Mouse (Mus musculus) heart, postnatal 0 days (tissue): ENCODE results near the gene Taf1d. TPM values are rescaled to one million over a fixed set of nuclear protein-coding genes. Genes with fewer than 3 reads are reported as not detected.
A peak's percentile ranks its signal among the peaks of the same experiment; 100 is the strongest.
"Not testable (repeated sequence)": the region's sequence is repeated elsewhere in the genome, so short reads cannot be mapped to it uniquely, and the experiment has no call there.

Experiments
- ATAC-seq: fragments of 200-750 bp; cut with Nextera tagmentation; 2 replicates; pipeline ENCODE4 v1.8.0; 2017; ENCODE audit warnings: low read depth, moderate number of reproducible peaks, moderate library complexity; ENCODE audit not compliant: insufficient read depth
- DNase-seq: peaks from one replicate; pipeline ENCODE4 v3.0.0-alpha.2; 2016; ENCODE audit warnings: low spot score
- H3K27ac ChIP-seq: fragments of 300-500 bp; sonication (generic); 2 replicates; pipeline ENCODE4 v1.5.1; 2014; ENCODE audit warnings: low read depth, mild to moderate bottlenecking
- H3K27me3 ChIP-seq: fragments of 300-500 bp; sonication (generic); 2 replicates; pipeline ENCODE4 v1.6.1; 2014; ENCODE audit warnings: low read length, mixed read lengths; ENCODE audit not compliant: control insufficient read depth, insufficient read depth
- H3K36me3 ChIP-seq: fragments of 300-500 bp; sonication (generic); replicated peaks from 2 replicates; pipeline ENCODE4 v1.6.1; 2014; ENCODE audit warnings: low read length, mixed read lengths; ENCODE audit not compliant: control insufficient read depth, insufficient read depth
- H3K4me1 ChIP-seq: fragments of 300-500 bp; sonication (generic); 2 replicates; pipeline ENCODE4 v1.6.1; 2014; ENCODE audit warnings: antibody characterized with exemption; ENCODE audit not compliant: control insufficient read depth, insufficient read depth
- H3K4me2 ChIP-seq: fragments of 300-500 bp; sonication (generic); 2 replicates; pipeline ENCODE4 v1.6.1; 2014; ENCODE audit warnings: low read depth, mild to moderate bottlenecking, low read length, moderate library complexity
- H3K4me3 ChIP-seq: fragments of 300-500 bp; sonication (generic); 2 replicates; pipeline ENCODE4 v1.5.1; 2014; ENCODE audit warnings: low read depth, low read length
- H3K9ac ChIP-seq: fragments of 300-500 bp; sonication (generic); replicated peaks from 2 replicates; pipeline ENCODE4 v1.6.1; 2014; ENCODE audit warnings: low read depth, low read length, mixed read lengths
- H3K9me3 ChIP-seq: fragments of 300-500 bp; sonication (generic); replicated peaks from 2 replicates; pipeline ENCODE4 v1.6.1; 2016; ENCODE audit warnings: low read length; ENCODE audit not compliant: control insufficient read depth
- CTCF ChIP-seq: IDR thresholded peaks from 2 replicates; pipeline ENCODE4 v1.5.1; 2016; ENCODE audit warnings: antibody characterized with exemption, control low read depth, low read depth
- EP300 ChIP-seq: IDR thresholded peaks from 2 replicates; pipeline ENCODE4 v1.6.1; 2016; ENCODE audit warnings: antibody characterized with exemption, low read depth
- WGBS: fragments of 180-500 bp; shearing (Covaris S2); extraction: QIAGEN DNeasy Blood & Tissue Kit; methylation state at CpG from one replicate; pipeline ENCODE4 v1.1.7; 2014; 5-methylcytosine and 5-hydroxymethylcytosine counted together
- polyA plus RNA-seq: library from polyadenylated mRNA; unstranded; fragments of >200 nt; fragmentation: Nextera tagmentation; extraction: Ambion mirVana; gene quantifications from 2 replicates; pipeline ENCODE4 v1.2.1, GENCODE M21; 2015
- total RNA-seq: library from RNA; depleted of rRNA; stranded (reverse); fragments of >200 nt; gene quantifications from 2 replicates; pipeline ENCODE4 v1.2.3, GENCODE M21; 2014; ENCODE audit warnings: low replicate concordance

The Taf1d gene
- total and polyA plus RNA-seq, 2 experiments from 2014 or later = 25.9 to 119 TPM

DNA sequence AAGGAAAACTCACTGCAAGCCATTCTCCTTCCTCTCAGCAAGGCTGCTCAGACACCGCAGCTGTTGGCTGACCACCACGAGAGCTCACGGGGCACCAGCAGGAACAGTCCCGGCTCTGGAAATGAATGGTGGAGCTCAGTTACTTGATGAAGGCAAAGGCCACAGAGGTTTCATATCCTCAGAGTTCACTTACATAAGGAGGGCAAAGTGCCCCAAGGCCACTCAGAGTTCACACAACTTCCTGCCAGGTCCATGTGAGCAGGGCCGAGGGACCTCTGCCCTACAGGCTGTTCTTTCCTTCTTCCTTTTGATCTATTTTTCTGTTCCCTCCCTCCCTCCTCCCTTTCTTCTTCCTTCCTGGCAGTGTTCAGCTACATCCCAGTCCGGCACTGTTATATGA is 4.6 kb upstream of the Taf1d start:
- H3K4me3 ChIP-seq = no peak overlapping the region
- DNase-seq = peak; percentile 29
- H3K9ac ChIP-seq = no peak overlapping the region; the same call in 1 of the 2 replicates

DNA sequence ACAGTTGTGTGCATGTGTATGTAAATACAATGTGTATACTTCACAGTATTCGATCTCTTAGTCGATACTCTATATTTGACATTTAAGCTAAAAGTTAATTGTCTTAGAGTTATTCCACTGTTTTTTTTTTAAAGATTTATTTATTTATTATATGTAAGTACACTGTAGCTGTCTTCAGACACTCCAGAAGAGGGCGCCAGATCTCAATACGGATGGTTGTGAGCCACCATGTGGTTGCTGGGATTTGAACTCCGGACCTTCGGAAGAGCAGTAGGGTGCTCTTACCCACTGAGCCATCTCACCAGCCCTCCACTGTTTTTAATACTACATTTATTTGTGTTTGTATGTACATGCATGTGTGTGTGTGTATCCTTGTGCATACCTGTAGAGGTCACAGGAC is 4.0 kb upstream of the Taf1d start:
- H3K4me2 ChIP-seq, H3K27me3 ChIP-seq, H3K27ac ChIP-seq, H3K9me3 ChIP-seq, H3K4me3 ChIP-seq, H3K36me3 ChIP-seq, DNase-seq, H3K9ac ChIP-seq, ATAC-seq: not testable (repeated sequence)
- peaks cover 12% of the 10 kb centered on the region for H3K4me1 ChIP-seq
- WGBS = 80% methylated on average over 6 of the region's 6 CpGs

More for the DNA sequence above, 4.6 kb upstream of the Taf1d start:
- TF ChIP-seq CTCF (no peak), EP300 (no peak)
- peak overlapping the region; percentile 7 for H3K4me2 ChIP-seq
- H3K4me1 ChIP-seq = 0 out of 2 replicates have a peak, but pooled peaks cover 6% of the 10 kb centered on the region
- no peak for ATAC-seq
- 64% methylated on average over 6 of the region's 6 CpGs for WGBS
- H3K36me3 ChIP-seq = 0 out of 2 replicates have a peak, but pooled peaks cover 6% of the 10 kb centered on the region
- no peaks in the 10 kb centered on the region for H3K9me3 ChIP-seq
- H3K27ac ChIP-seq = peak overlapping the region; percentile 62
- H3K27me3 ChIP-seq = no peaks in the 10 kb centered on the region

GRCm38 (mm10) chr9:15302881-15303280 is 3.1 kb upstream of the Taf1d start:
- DNase-seq = no peak
- Histone ChIP-seq H3K4me3 (no peak overlapping the region), H3K4me1 (peaks cover 21% of the 10 kb centered on the region), H3K9me3 (no peaks in the 10 kb centered on the region), H3K36me3 (no peaks in the 10 kb centered on the region), H3K4me2 (no peak overlapping the region), H3K9ac (no peak overlapping the region), H3K27me3 (no peaks in the 10 kb centered on the region), H3K27ac (no peak overlapping the region)
- ATAC-seq = no peak
- TF ChIP-seq EP300 = no peak
- TF ChIP-seq CTCF = no peak
- WGBS = 74% methylated on average over 2 of the region's 2 CpGs

DNA sequence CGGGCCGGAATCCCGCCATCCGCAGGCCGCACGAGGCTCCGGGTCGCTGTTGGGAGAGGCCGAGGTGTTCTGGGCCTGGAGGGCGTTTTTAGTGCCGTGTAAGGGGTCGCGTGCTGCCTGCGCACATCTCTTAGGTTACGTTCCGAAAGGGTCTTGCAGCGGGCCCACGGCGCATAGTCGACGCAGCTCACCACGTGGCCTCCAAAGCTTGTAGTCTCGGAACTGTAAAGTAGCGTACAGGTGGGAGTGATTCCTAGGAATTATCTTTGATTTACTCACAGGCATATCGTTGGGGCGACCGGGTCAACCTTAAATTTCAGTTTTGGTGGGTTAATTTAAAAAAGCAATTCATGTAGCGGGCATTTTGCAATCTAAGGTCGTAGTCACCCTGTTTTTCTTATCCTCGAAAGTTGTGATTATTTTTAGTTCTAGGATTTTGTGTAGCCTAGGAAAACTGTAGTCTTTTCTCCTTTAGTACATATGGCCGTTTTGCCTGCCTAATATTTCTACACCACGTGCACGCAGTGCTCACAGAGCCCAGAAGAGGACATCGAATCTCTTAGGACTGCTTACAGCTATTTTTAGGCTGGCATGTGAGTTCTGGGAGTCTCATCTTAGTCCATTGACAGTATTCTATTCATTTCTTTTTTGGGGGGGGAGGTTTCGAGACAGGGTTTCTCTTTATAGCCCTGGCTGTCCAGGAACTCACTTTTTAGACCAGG is 545 bp downstream of the Taf1d start, which contains the start of gene 4931406C07Rik:
TSS of gene 4931406C07Rik (minus strand) at position 51 of the 722 bp plus-strand sequence.
- Histone ChIP-seq H3K4me2 (peak within 1 kb of the TSS; percentile 77), H3K9ac (peak within 1 kb of the TSS; percentile 93), H3K36me3 (peaks cover 31% of the 10 kb centered on the region), H3K9me3 (no peaks in the 10 kb centered on the region), H3K4me3 (peak within 1 kb of the TSS; percentile 85), H3K27me3 (no peaks in the 10 kb centered on the region), H3K27ac (peak within 1 kb of the TSS; percentile 93), H3K4me1 (peaks cover 36% of the 10 kb centered on the region)
- WGBS = under 1% methylated on average over 35 of the region's 35 CpGs
- DNase-seq (peak; percentile 33), ATAC-seq (peak; percentile 66)
- TF ChIP-seq EP300 = no peak; the same call in 1 of the 2 replicates
- TF ChIP-seq CTCF = no peak

DNA sequence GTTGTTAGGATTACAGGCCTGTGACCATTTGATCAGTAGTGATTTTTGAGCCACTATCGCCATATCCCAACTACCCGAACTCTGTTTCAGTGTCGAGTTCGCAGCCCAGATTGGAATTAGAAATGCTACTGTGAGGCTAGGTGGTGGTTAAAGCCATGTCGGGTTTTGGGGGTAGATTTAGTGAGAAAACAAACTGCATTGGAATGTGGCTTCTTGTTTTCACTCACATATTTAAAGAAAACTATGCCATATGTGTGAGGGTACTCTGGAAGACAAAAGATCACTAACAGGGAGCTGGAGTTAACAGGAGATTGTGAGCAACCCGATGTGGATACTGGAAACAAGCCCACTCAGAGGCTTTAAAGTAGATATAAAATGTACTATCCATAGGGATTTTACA is 1.2 kb downstream of the Taf1d start:
- H3K27me3 ChIP-seq = no peaks in the 10 kb centered on the region
- peak overlapping the region; percentile 85 for H3K4me3 ChIP-seq
- peak overlapping the region; percentile 93 for H3K9ac ChIP-seq
- H3K36me3 ChIP-seq = peaks cover 37% of the 10 kb centered on the region
- ATAC-seq (no peak), DNase-seq (no peak)
- peaks cover 36% of the 10 kb centered on the region for H3K4me1 ChIP-seq
- WGBS = 6% methylated on average over 6 of the region's 6 CpGs
- H3K27ac ChIP-seq = peak overlapping the region; percentile 93; the same call in 1 of the 2 replicates
- H3K9me3 ChIP-seq = no peaks in the 10 kb centered on the region
- H3K4me2 ChIP-seq = peak overlapping the region; percentile 77
- TF ChIP-seq CTCF (no peak), EP300 (no peak)
